Mouse (Mus musculus): ENCODE results near the gene Ckap4.
A peak's percentile ranks its signal among the peaks of the same experiment; 100 is the strongest.

The Ckap4 gene

DNA sequence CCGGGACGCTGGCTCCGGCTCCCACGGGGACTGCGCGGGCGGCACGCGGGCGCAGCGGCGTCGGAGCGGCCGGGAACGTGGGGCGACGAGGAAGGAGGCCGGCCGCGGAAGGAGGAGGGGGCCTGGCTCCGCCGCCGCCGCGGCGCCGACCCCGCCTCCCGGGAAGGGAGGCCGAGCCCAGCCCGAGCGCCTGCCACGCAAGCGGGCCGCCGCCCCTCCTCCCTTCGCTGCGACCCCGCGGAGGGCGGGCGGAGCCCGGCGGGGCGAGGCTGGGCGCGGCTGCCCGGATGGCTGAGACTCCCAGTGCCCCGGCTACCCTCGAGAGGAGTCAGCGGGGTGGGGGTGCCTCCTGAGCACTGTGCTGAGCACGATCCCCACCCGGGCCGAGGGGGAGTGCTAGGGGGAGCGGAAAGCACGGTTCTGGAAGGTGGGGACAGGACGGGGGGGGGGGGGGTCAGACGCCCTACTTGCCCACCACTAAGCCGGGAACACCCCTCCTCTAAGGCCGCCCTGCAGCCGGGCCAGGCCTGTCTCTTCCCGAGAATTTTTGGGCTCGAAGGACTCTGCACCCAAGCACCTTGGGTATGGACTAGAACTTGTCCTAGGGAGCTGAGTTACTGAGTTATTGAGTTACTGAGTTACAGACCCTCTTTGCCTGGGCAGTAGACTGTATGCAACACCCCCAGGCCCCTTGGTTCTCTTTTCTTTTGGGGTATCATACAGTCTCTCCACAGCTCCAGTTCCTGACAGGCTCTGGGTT is at the start of gene Ckap4:
Gene Ckap4, minus strand, starts transcription at position 151 of the 760 bp plus-strand sequence.
- DNase-seq (ENCODE audit: low read depth, low spot score), result peak; percentile 47

DNA sequence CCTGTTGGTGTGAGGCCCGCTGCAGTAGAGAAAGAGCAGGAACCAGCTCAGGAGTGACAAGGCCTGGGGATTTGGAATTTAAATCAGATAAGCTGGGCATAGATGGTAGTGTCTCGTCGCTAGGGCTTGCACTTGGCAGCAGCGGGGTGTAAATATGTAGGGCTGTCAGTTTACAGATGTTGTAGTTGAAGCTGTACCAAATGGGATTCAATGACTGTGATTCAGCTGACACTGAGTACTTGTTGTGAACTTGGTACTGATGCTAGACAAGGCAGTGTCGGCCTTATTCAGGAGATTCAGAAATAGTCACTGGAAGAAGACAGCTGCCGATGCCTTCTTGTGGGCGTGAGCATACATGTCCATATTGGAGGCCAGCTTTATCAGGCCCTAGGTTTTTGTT is 48.4 kb upstream of the Ckap4 start:
- no peak for DNase-seq (ENCODE audit: low read depth, low spot score)

DNA sequence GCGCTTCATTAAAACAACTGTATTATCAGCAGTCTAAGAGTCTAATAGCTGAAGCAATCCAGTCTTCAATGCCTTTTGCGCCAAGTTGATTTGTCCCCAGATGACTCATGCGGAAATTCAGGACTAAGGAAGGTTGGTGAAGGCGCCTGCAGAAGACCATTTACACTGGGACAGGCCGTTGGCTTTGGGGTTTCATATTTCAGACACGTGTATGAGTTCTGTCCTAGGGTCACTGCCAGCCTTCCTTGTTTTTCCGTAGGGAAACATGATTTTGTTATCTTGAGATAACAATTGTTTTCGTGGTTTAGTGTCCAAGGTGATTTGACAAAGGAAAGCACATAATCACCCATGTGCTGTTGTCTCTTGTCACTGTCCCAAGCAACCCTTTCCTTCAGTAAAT is 47.3 kb upstream of the Ckap4 start:
- DNase-seq (ENCODE audit: low read depth, low spot score), result no peak

DNA sequence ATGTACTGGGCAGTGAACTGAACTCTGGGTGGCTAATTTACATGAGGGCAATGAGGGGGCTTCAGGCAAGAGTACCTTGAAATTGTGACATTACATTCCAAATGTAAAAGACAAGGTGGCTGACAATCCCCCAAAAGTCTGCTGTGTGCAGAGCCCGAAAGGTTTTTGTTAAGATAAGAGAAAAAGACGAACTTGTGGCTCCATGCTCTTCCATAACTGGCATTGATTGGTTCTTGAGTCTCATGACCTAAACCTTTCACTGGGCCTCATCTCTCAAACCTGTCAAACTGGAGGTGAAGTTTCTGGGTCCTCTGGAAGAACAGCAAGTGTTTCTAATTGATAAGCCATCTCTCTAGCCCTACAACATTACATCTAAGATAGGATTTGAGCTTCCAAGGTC is 45.7 kb upstream of the Ckap4 start:
- DNase-seq (ENCODE audit: low read depth, low spot score), result no peak

DNA sequence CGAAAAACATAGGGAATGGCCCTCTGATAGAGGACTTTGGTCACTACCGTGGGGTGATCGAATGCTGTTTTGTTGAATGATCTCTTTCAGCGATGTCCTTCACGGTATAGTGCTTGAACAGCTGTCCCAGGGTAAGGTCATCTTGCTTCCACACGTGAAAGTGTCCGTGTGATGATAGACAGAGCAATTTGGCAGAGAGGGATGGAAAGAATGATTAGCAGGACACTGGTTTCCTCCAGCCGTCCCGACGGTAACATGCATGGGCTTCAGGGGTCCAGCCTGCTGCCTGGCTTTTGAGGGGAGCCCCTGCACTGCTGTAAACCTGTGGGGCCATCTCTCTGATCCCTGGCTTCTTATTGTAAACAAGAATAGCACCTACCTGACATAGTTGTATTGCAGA is 44.9 kb upstream of the Ckap4 start:
- no peak for DNase-seq (ENCODE audit: low read depth, low spot score)

DNA sequence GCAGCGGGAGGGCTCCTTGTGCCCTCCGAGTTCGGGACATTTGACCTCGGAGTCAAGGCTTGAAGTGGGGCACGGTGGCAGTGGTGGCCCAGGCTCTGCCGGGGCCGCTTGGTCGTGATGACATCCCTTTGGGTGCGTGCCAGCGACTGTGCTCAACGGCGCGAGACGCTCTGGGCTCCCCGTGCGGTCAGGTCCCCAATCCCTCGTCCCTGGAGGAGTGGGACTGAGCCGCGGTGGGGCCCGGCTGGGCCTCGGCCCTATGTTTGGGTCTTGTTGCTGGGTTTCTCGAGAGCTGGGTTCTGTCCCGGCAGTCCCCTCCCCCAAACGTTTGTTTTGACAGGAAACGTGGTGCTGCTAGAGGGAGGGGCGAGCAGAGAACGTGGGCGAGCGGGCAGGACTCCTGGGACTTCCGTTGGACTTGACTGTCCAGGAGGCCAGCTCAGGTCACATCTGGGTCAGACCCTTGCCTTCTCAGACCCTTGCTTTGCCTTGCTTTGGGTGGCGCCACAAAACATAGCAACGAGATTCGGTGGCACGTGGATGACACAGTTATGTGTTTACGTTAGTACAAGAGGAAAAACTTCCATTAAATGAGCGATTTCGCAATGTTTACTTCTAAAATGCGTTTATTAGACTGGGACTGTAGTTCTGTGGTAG is 43.3 kb upstream of the Ckap4 start:
- DNase-seq (ENCODE audit: low read depth, low spot score), result peak; percentile 86

DNA sequence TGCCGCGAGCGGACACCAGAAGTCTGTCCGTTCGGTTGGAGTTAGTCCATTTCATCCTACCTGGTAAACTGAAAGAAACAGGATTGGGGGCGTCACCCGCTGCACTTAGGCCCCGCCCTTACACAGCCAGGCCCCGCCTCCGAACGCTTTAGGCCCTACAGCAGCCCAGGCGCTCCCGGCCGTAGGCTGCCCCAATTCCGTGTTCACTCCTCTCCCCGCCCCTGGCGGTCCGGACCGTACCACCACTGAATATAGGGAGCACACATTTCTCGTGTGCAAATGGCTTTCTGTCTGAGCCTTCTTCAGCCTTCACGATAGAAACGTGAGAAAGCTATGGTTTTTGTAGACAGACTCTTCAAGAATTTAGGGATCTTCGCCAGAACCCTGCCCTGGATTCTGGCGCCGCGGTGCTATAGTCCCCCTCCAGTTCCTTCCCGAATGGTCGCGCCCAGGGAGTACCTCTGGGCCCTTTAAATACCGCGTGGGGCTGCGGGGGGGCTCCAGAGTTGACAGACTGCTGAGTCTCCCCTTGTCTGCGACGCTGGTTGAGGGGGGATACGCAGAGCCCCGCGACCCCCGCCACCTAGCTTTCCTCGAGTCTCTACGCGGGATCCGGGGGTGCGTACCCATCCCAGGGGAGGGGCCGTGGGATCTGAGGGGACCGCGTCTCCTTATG is 42.7 kb upstream of the Ckap4 start, which contains the start of gene Tcp11l2:
Gene Tcp11l2, plus strand, starts transcription at position 232 of the 676 bp plus-strand sequence.
- DNase-seq (ENCODE audit: low read depth, low spot score), result peak; percentile 97

DNA sequence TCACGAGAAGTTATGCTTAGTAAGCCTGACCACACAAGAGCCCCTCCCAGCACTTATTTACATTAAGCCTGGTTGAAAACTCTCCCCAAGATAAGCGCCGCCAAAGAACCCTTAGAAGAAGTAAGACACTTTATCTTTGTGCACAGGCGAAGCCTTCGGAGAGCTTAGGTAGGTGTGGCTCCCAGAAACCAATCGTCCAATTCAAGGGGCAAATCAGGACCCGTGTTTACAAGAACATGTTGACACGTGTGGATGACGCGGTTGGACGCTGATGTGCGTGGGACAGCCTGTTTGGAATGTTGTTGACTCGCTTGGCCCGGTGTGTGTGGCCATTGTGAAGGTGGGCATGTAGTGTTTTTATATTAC is 42.1 kb upstream of the Ckap4 start:
- peak; percentile 91 for DNase-seq (ENCODE audit: low read depth, low spot score)

DNA sequence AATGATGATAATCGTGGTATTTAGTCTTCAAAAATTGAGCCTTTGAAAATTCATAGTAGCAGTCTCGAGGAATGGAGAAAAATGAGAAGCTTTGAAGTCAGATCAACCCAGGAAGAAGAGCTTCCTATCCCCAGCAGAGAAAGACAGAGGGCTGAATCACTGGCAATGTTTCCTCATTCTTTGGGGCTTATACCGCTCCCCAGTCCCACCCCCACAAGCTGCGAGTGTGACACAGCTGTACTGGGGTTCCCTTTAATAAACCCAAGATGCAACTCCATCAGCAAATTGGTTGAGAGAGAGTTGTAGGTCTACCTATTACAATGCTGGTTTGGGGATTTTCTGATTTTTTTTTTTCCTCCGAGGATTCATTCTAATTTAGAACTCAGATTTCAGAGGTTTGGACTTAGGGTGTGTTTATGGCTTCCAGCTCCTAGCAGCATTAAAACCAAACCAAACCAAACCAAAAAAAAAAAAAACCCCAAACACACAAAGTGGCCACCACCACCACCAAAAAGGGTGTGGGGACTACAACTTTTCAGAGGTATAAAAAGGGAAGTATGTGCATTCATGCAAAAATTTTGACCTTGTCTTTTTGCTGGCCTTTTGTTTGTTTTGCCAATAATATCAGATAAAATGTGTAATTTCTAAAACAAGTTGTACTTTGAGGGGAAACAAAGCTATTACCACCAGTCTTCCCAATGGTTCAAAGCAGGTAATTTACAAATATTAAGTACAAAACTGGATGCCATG is 40.0 kb upstream of the Ckap4 start:
- DNase-seq (ENCODE audit: low read depth, low spot score), result no peak

DNA sequence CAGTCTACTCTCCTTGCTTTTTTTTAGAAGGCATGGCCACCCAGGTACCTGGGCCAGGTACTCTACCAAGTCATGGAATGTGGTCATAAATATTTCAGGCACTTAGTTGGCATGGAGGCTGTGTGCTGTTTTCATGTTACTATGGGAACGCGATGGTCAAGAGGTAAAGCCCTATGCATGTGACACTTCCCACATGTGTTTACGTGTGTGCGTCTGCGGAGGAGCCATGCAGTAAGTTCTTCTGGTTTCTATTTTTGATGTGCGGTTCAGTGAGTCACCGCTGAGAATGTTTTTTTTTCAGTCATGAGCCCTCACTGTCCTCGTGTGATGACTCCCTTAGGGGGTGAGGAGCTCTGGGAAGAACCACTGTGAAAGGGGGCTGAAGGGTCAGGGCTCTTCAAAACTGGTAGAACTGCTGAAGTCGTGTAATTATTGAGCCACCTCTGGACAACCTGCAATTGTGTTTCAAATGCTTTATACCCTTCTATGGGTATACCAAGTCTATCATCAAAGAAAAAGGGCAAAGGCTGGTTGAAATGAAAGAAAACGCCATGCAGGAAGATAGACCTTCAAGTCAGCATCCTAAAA is 37.3 kb upstream of the Ckap4 start:
- DNase-seq (ENCODE audit: low read depth, low spot score), result no peak

DNA sequence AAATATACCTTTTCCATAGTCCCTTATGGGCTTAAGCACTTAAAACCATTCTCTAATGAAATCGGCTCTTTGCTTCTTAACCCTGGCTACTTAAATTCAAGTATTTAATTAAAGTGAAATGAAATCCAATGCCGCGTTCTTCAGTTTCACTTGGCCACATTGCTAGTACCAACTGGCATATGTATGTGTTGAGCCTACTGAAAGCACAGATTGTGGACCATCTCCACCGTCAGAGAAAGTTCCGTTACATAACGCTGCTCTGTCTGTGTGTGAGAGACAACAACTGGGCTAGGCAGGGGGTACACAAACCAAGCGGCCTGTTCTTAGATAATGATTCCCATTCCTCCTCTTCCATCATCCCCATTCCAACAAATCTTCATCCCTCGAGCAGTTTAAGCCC is 30.6 kb upstream of the Ckap4 start:
- DNase-seq (ENCODE audit: low read depth, low spot score), result no peak

DNA sequence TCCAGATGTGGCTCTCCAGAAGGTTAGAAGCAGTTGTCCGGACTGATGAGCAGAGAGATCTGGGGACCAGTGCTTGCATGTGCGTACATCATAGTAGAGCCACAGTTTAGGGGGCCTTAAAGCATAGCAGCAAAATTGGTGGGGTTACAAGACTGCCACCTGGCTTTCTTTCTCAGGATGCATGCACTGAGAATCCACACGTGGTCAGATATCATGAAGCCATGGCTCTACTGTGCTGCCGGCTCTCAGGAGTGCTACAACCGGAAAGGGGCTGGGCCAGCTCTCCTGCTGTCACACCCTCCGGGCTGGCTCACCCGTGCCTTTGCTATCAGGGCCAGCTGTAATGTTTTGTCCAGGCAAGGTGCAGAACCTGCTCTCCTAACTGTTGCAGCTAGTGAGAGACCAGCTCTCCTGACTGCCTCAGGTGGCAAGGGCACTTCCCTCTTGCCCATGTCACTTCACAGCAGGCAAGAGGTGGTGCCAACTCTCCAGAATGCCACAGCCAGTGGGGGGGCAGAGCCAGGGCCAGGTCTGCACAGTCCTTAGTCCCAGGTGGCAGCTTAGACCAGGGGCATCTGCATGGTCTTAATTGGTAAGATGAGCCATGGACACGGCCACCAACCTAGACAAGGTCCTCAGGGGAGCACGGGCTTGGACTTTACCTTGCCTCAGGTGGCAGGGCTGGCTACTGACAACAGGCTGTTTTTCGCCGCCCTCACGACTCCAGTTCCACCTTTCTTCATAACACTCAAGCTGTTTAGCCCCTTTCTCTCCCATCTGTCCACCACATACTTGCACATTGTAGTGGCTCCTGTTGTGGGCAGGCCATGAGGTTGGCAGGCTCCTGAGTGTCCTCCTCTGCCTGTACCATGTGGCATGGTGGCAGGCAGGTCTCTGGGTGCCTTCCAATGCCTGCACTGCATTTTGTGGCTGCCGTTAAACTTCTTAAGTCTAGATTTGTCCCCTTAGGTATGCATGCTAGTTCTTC is 29.0 kb upstream of the Ckap4 start:
- DNase-seq (ENCODE audit: low read depth, low spot score), result peak; percentile 53

DNA sequence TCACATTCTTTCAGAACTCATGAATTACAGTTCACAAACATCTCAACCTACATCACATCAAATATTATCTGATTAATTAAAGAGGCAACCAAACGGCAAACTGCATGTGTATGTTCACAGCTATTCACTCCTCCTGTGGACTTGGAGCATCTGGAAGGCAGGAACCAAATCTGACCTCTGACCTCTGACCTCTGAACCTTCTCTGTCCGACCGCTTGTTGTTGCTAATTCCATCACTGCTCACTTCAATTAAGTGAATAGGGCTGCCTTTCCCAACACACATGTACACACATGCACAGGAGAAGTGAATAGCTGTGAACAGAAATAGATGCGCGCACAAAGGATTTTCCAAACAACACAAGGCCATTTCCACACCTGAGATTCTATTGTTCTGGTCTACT is 28.3 kb upstream of the Ckap4 start:
- no peak for DNase-seq (ENCODE audit: low read depth, low spot score)

DNA sequence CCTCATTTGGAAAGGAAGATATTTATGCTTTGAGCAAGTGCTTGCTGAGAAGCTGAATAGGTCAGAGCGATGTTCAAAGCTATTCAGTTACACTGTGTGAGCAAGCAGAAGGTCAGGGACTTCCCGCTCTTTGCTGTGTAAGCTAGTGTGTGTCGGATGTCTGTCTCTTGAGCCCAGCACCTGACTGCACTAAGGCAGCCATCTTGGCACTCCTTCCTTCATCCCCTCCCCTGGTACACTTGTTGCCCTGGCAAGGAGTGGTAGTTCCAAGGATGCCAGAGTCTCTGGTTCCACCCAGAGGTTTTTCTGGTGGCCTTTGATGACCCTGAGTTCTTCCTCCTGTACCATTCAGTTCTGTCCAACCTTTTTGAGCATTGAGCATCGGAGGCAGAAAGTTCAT is 26.1 kb upstream of the Ckap4 start:
- DNase-seq (ENCODE audit: low read depth, low spot score), result no peak

DNA sequence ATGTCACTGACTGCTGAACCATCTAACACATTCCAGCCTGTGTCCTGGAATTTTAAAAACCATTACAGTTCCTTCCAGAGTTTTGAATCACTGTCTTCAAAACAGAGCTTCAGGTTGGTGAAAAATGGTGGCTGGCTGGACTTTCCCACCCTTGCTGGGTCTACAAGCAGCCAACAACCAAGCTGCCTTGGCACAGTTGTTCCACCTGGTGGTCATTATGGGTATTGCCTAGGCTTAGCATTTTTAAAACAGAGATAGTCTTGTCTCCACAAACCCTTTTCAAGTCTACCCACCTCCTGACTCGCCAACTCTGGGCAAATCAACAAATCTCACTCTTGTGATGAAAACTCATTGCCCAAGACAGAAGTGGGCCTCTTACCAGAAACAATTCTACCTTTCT is 24.6 kb upstream of the Ckap4 start:
- DNase-seq (ENCODE audit: low read depth, low spot score), result no peak

DNA sequence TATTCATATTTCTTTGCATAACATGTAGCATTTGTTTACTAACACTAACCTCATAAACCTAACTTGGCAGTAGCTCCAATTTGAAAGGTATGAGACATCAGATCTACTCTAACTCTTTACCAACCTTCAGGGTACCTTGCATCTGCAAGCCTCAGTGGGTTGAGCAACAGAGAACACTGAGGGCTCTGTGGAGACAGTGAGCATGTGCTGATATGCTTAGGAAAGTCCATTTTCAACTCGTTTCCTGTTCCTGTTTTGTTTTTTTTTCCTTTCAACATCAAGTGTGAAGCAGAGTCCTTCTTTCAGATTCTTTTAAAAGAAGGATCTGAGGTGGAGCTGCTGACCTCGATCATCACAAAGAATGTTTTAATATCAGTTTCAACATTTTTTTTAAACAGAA is 22.3 kb upstream of the Ckap4 start:
- no peak for DNase-seq (ENCODE audit: low read depth, low spot score)

DNA sequence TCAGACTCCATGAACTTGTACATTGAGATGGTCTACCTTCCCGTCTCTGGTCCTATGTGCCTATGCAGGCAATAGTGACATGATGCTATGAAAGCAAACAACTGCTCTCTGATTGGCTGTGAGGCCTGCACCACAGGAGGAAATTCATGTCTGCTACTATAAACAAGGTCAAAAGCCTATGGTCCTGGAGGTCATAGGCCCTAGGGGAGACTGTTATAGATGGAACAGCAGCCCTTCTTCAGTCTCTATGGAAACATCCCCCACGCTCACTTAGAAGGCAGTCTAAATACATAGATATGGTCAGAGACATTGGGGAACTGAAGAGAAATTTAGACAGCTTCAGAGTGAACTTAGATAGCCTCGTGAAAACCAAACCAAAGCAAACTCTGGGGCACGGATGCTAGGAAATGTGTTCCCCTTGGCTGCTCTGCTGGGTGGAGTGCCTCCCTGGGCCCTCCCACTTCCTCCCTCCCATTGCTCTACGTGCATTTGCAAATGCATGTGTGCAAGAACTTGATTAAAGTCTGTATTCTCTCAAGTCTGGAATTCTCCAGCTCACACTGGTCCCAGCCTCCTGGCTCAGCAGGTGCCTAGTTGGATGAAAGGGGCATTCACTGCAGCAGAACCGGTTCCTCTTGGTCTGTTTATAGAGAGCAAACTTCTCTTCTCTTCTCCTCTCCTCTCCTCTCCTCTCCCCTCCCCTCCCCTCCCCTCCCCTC is 20.6 kb upstream of the Ckap4 start:
- DNase-seq (ENCODE audit: low read depth, low spot score), result no peak

DNA sequence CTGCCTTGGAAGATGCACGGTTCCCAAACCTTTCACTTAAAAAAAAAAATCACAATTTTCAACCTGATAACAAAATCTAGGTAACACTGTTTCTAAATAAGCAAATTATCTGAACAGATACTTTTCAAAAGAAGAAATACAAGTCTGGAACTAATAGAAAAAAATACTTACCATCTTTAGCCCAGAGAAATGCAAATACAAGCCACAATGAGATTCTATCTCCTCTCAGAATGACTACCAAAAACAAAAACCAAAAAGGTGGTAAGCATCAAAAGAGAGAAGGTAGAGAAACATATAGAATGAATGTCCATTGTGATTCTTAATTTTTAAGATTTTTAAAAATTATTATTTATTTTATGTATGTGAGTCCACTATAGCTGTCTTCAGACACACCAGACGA is 18.6 kb upstream of the Ckap4 start:
- no peak for DNase-seq (ENCODE audit: low read depth, low spot score)

DNA sequence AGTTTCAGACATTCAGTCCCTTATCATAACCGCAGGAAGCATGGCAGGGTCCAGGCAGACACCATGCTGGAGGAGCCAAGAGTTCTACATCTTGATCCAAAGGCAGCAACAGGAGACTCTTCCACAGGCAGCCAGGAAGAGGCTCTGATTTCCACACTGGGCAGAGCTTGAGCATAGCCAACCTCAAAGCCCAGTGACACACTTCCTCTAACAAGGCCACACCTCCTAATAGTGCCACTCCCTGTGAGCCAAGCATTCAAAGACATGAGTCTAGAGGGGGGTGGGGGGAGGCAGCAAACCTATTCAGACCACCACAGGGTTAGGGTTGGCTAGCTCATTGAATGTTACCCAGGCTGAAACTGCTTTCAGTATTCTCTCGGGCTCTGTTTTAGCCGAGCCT is 18.0 kb upstream of the Ckap4 start:
- DNase-seq (ENCODE audit: low read depth, low spot score), result no peak

DNA sequence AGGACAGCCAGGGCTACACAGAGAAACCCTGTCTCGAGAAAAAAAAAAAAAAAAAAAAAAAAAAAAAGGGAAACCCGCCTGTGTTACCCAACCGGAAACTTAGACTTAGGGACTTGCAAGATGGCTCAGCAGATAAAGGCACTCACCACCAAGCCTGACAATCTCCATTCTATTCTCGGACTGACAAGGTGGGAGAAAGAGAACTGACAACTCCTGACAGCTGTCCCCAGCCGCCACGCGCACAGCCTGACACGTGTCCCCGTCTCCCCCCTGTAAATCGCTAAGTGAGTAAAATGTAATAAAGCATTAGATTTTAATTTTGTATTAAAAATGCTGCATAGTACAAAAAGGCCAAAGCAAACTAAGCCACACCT is 16.0 kb upstream of the Ckap4 start:
- no peak for DNase-seq (ENCODE audit: low read depth, low spot score)
